In the genomic region with DNA sequence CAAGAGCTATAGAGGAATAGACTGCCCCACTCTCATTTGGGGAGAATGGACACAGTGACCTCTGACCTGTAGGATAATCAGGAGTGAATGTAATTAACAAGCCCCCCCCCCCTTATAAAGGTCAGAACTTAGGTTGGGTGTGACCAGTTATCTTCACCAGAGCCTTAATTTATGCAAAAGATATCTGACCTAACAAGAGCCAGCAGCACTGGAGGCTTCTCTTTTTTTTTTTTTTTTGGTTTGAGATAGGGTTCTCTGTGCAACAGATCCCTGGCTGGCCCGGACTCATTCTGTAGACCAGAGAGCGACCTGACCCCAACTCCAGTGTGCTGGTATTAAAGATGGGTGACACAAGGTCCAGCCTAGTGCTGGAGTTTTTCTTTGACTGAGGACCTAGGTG, we compare ENCODE assay signal across 25 mouse cellular contexts. TPM values are rescaled to one million over a fixed set of nuclear protein-coding genes. Genes with fewer than 3 reads are reported as not detected.
A peak's percentile ranks its signal among the peaks of the same experiment; 100 is the strongest.
DNase-seq lines count a peak whose midpoint lies in the region; ATAC-seq and TF ChIP-seq lines count a peak whose summit lies in the region.
"Had no signal": no experiment of that assay in that cellular context is flagged by ENCODE, and none has a peak within 500 bp of the region (broad histone marks: within the 10 kb centered on the region; RNA-seq: fewer than 3 reads in every experiment).

No protein-coding gene starts in this region.

- no peaks in the 10 kb centered on the region; the same call in none of the 2 replicates for H3K79me2 ChIP-seq in MEL (ENCODE audit: control insufficient read depth, insufficient read depth, low read length, poor library complexity)

- H3K27ac ChIP-seq in forebrain, embryonic 11.5 days (ENCODE audit: low read depth, low read length): no peak overlapping the region
- H3K27ac ChIP-seq in forebrain, postnatal 0 days (ENCODE audit: low read depth, low read length): no peak overlapping the region
- H3K27ac ChIP-seq in ES-Bruce4 (ENCODE audit: insufficient read depth, low read length) (peak overlapping the region; percentile 48; the same call in 1 of the 2 replicates), MEL (ENCODE audit: control insufficient read depth, low read depth, low read length) (peak overlapping the region; percentile 46)
- H3K27ac ChIP-seq: embryonic facial prominence, embryonic 10.5 days; embryonic facial prominence, embryonic 12.5 days; forebrain, embryonic 12.5 days had no signal

- no peak for TF ChIP-seq RAD21 in MEL (IDR thresholded peaks at IDR 0.05; ENCODE audit: low read depth, low read length)

- 100% methylated on average over 2 of the region's 2 CpGs for WGBS in forebrain, embryonic 11.5 days
- 98% methylated on average over 2 of the region's 2 CpGs for WGBS in forebrain, postnatal 0 days

- TF ChIP-seq POLR2A in ES-Bruce4 (IDR thresholded peaks at IDR 0.05; ENCODE audit: insufficient read depth, low read length) (no peak), MEL (IDR thresholded peaks at IDR 0.05; ENCODE audit: control insufficient read depth in 1 of 2, insufficient read depth in 1 of 2, low read depth in 1 of 2, low read length in 2 of 2, poor library complexity in 1 of 2) (no peak; a peak in 1 of 4 replicates)

- peaks cover 40% of the 10 kb centered on the region for H3K36me3 ChIP-seq in forebrain, embryonic 11.5 days (ENCODE audit: control insufficient read depth, insufficient read depth, low read length)
- peaks cover 55% of the 10 kb centered on the region for H3K36me3 ChIP-seq in forebrain, postnatal 0 days (ENCODE audit: insufficient read depth)
- H3K36me3 ChIP-seq in ES-Bruce4 (ENCODE audit: control insufficient read depth, insufficient read depth, low read length, poor library complexity, severe bottlenecking) (peaks cover 56% of the 10 kb centered on the region), MEL (ENCODE audit: control insufficient read depth in 1 of 2, insufficient read depth in 2 of 2, low read length in 2 of 2) (peaks cover 21 to 24% of the 10 kb centered on the region in 2 experiments)

- no peak for TF ChIP-seq EP300 in ES-Bruce4 (IDR thresholded peaks at IDR 0.05; ENCODE audit: insufficient read depth, low read depth, low read length)
- peak; percentile 51 to 56; a peak in 2 of 4 replicates for TF ChIP-seq EP300 in MEL (IDR thresholded peaks at IDR 0.05; ENCODE audit: low read depth in 1 of 2, low read length in 2 of 2)

- no peaks in the 10 kb centered on the region for H3K27me3 ChIP-seq in forebrain, embryonic 11.5 days (ENCODE audit: control insufficient read depth, insufficient read depth, low read length)
- no peaks in the 10 kb centered on the region for H3K27me3 ChIP-seq in forebrain, postnatal 0 days (ENCODE audit: insufficient read depth, low read length)
- H3K27me3 ChIP-seq in ES-Bruce4 (ENCODE audit: control insufficient read depth, insufficient read depth, low read length, poor library complexity, severe bottlenecking) (no peaks in the 10 kb centered on the region), MEL (ENCODE audit: control insufficient read depth in 1 of 2, insufficient read depth in 2 of 2, low read length in 2 of 2) (no peaks in the 10 kb centered on the region)
- H3K27me3 ChIP-seq: CH12.LX; embryonic facial prominence, embryonic 12.5 days; forebrain, embryonic 12.5 days had no signal

- TF ChIP-seq CTCF in forebrain, postnatal 0 days (IDR thresholded peaks at IDR 0.05; ENCODE audit: low read depth): no peak
- TF ChIP-seq CTCF in ES-Bruce4 (IDR thresholded peaks at IDR 0.05; ENCODE audit: low read depth, low read length) (no peak), MEL (IDR thresholded peaks at IDR 0.05 in 2 of 3, conservative IDR thresholded peaks at IDR 0.05 in 1 of 3; ENCODE audit: control insufficient read depth in 1 of 3, insufficient read depth in 1 of 3, low read depth in 2 of 3, low read length in 3 of 3, poor library complexity in 1 of 3, severe bottlenecking in 1 of 3) (no peak)

- H3K4me1 ChIP-seq in forebrain, embryonic 11.5 days (replicated peaks; ENCODE audit: control insufficient read depth, insufficient read depth, low read length): no peaks in the 10 kb centered on the region; the same call in 1 of the 2 replicates
- 0 out of 2 replicates have a peak, but pooled peaks cover 3% of the 10 kb centered on the region for H3K4me1 ChIP-seq in forebrain, postnatal 0 days (ENCODE audit: insufficient read depth)
- H3K4me1 ChIP-seq in ES-Bruce4 (ENCODE audit: control insufficient read depth, insufficient read depth, low read length) (peaks cover 4% of the 10 kb centered on the region), MEL (ENCODE audit: control insufficient read depth in 1 of 2, insufficient read depth in 2 of 2, low read length in 2 of 2) (peaks cover 11 to 18% of the 10 kb centered on the region in 2 experiments)
- H3K4me1 ChIP-seq: embryonic facial prominence, embryonic 12.5 days had no signal

- no peak overlapping the region for H3K4me3 ChIP-seq in forebrain, embryonic 11.5 days (ENCODE audit: low read depth, low read length)
- no peak overlapping the region for H3K4me3 ChIP-seq in forebrain, postnatal 0 days (ENCODE audit: low read depth, low read length)
- H3K4me3 ChIP-seq in ES-Bruce4 (ENCODE audit: low read depth, low read length) (no peak overlapping the region), MEL (ENCODE audit: control insufficient read depth in 1 of 2, insufficient read depth in 1 of 2, low read depth in 2 of 2, low read length in 2 of 2) (no peak overlapping the region)
- H3K4me3 ChIP-seq: embryonic facial prominence, embryonic 10.5 days; embryonic facial prominence, embryonic 12.5 days; forebrain, embryonic 12.5 days had no signal

- H3K9ac ChIP-seq in forebrain, embryonic 11.5 days (ENCODE audit: low read length): no peak overlapping the region
- no peak overlapping the region for H3K9ac ChIP-seq in forebrain, postnatal 0 days
- H3K9ac ChIP-seq in ES-Bruce4 (ENCODE audit: low read depth, poor library complexity, severe bottlenecking) (no peak overlapping the region), MEL (ENCODE audit: control insufficient read depth, low read depth, low read length, poor library complexity, severe bottlenecking) (no peak overlapping the region)
- H3K9ac ChIP-seq: embryonic facial prominence, embryonic 12.5 days; forebrain, embryonic 12.5 days had no signal

- H3K4me2 ChIP-seq in forebrain, embryonic 11.5 days (ENCODE audit: low read depth, low read length, severe bottlenecking): no peak overlapping the region
- no peak overlapping the region for H3K4me2 ChIP-seq in forebrain, postnatal 0 days (ENCODE audit: low read depth)
- H3K4me2 ChIP-seq: embryonic facial prominence, embryonic 12.5 days; forebrain, embryonic 12.5 days had no signal

- ATAC-seq in forebrain, embryonic 11.5 days (replicated peaks; ENCODE audit: low FRiP score): no peak
- no peak for ATAC-seq in forebrain, postnatal 0 days
- no peak for ATAC-seq in activated CD4-positive, CD25-positive, alpha-beta regulatory T cell, adult 4 months
- ATAC-seq: CD4-positive, CD25-positive, alpha-beta regulatory T cell, adult 4 months; forebrain, embryonic 14.5 days; forebrain, embryonic 16.5 days had no signal

- DNase-seq in forebrain, embryonic 11.5 days (ENCODE audit: low spot score): peak; percentile 47
- DNase-seq in forebrain, postnatal 0 days: no peak
- DNase-seq in MEL (ENCODE audit: low read depth, low spot score): peak; percentile 47
- DNase-seq in kidney, adult 8-10 months: no peak
- DNase-seq: adrenal gland, adult 8-10 months; adrenal gland, postnatal 14 days; adrenal gland, postnatal 36 days; B cell, adult 2 months; cerebellum, adult 11-12 months; cerebellum, adult 2 months; cerebellum, adult 9-10 months; cerebellum, postnatal 10 days; cerebellum, postnatal 25 days had no signal

- no peaks in the 10 kb centered on the region for H3K9me3 ChIP-seq in forebrain, embryonic 11.5 days (ENCODE audit: control insufficient read depth, low read length)
- no peaks in the 10 kb centered on the region for H3K9me3 ChIP-seq in forebrain, postnatal 0 days (ENCODE audit: low read length)
- H3K9me3 ChIP-seq in ES-Bruce4 (replicated peaks; ENCODE audit: control insufficient read depth, insufficient read depth, low read length, poor library complexity, severe bottlenecking) (no peaks in the 10 kb centered on the region), MEL (replicated peaks; ENCODE audit: insufficient read depth, low read length) (no peaks in the 10 kb centered on the region; the same call in 1 of the 2 replicates)
- H3K9me3 ChIP-seq: embryonic facial prominence, embryonic 10.5 days; embryonic facial prominence, embryonic 12.5 days; forebrain, embryonic 12.5 days; G1E had no signal

RNA-seq across cellular contexts. Expression of gene Itfg2, which starts 4.6 kb away (rescaled TPM):
- polyA plus RNA-seq in forebrain, embryonic 11.5 days (2014; fragmentation: Nextera tagmentation; extraction: Ambion mirVana): 34.6 and 35.3 TPM in 2 replicates
- total RNA-seq in forebrain, postnatal 0 days (2014; rRNA removed): 25.3 and 57.6 TPM in 2 replicates
- 28.1 and 33.7 TPM in 2 replicates for polyA plus RNA-seq in forebrain, postnatal 0 days (2015; fragmentation: Nextera tagmentation; extraction: Ambion mirVana)
- polyA plus RNA-seq in ES-Bruce4 (2011; ENCODE audit: insufficient read depth, insufficient read length, low read depth, missing spikeins): 16.3 and 21.6 TPM in 2 replicates
- 16.6 and 17.8 TPM in 2 replicates for total RNA-seq in MEL (2012; rRNA removed)
- polyA plus RNA-seq in MEL (2012; ENCODE audit: insufficient read depth in 1 of 2, insufficient read length in 2 of 2, low read depth in 1 of 2, low replicate concordance in 2 of 2, missing spikeins in 1 of 2): 10 to 100 TPM in 1 of 2 experiments, not detected in 1; 44.8 TPM
- polyA plus RNA-seq in activated CD4-positive, CD25-positive, alpha-beta regulatory T cell, adult 4 months (2017; shearing (Covaris generic)): 10 to 100 TPM; 17.6 to 20.6 TPM

RNA-seq across cellular contexts. Expression of gene Fkbp4, which starts 9.2 kb away (rescaled TPM):
- polyA plus RNA-seq in forebrain, embryonic 11.5 days (2014; fragmentation: Nextera tagmentation; extraction: Ambion mirVana): 601 and 640 TPM in 2 replicates
- 201 and 235 TPM in 2 replicates for total RNA-seq in forebrain, postnatal 0 days (2014; rRNA removed)
- 253 and 276 TPM in 2 replicates for polyA plus RNA-seq in forebrain, postnatal 0 days (2015; fragmentation: Nextera tagmentation; extraction: Ambion mirVana)
- 411 and 413 TPM in 2 replicates for polyA plus RNA-seq in ES-Bruce4 (2011; ENCODE audit: insufficient read depth, insufficient read length, low read depth, missing spikeins)
- total RNA-seq in MEL (2012; rRNA removed): 332 and 333 TPM in 2 replicates
- 100 to 1,000 TPM; 426 to 934 TPM for polyA plus RNA-seq in MEL (2012; ENCODE audit: insufficient read depth in 1 of 2, insufficient read length in 2 of 2, low read depth in 1 of 2, low replicate concordance in 2 of 2, missing spikeins in 1 of 2)
- polyA plus RNA-seq in activated CD4-positive, CD25-positive, alpha-beta regulatory T cell, adult 4 months (2017; shearing (Covaris generic)): 10 to 100 TPM; 47.6 to 76.7 TPM

RNA-seq across cellular contexts. Expression of gene Nrip2, which starts 30.2 kb away (rescaled TPM):
- polyA plus RNA-seq in forebrain, embryonic 11.5 days (2014; fragmentation: Nextera tagmentation; extraction: Ambion mirVana): 2.7 and 3.8 TPM in 2 replicates
- total RNA-seq in forebrain, postnatal 0 days (2014; rRNA removed): 7.1 and 8.5 TPM in 2 replicates
- 5.5 and 7.4 TPM in 2 replicates for polyA plus RNA-seq in forebrain, postnatal 0 days (2015; fragmentation: Nextera tagmentation; extraction: Ambion mirVana)
- polyA plus RNA-seq in ES-Bruce4 (2011; ENCODE audit: insufficient read depth, insufficient read length, low read depth, missing spikeins): not detected in 2 replicates
- total RNA-seq in MEL (2012; rRNA removed): 0.04 TPM in 1 of 2 replicates, not detected in the other
- under 1 TPM in 1 of 2 experiments, not detected in 1; 0.86 TPM for polyA plus RNA-seq in MEL (2012; ENCODE audit: insufficient read depth in 1 of 2, insufficient read length in 2 of 2, low read depth in 1 of 2, low replicate concordance in 2 of 2, missing spikeins in 1 of 2)
- polyA plus RNA-seq in activated CD4-positive, CD25-positive, alpha-beta regulatory T cell, adult 4 months (2017; shearing (Covaris generic)): 1 to 10 TPM; 2.9 to 3.6 TPM
- polyA plus RNA-seq: G1E had no signal

RNA-seq across cellular contexts. Expression of gene Gm44596, which starts 54.0 kb away (rescaled TPM):
- not detected in 2 replicates for polyA plus RNA-seq in forebrain, embryonic 11.5 days (2014; fragmentation: Nextera tagmentation; extraction: Ambion mirVana)
- total RNA-seq in forebrain, postnatal 0 days (2014; rRNA removed): not detected in 2 replicates
- polyA plus RNA-seq in forebrain, postnatal 0 days (2015; fragmentation: Nextera tagmentation; extraction: Ambion mirVana): not detected in 2 replicates
- polyA plus RNA-seq in ES-Bruce4 (2011; ENCODE audit: insufficient read depth, insufficient read length, low read depth, missing spikeins) (not detected in 2 replicates), MEL (2012; ENCODE audit: insufficient read depth in 1 of 2, insufficient read length in 2 of 2, low read depth in 1 of 2, low replicate concordance in 2 of 2, missing spikeins in 1 of 2) (not detected)
- total RNA-seq in MEL (2012; rRNA removed): not detected in 2 replicates
- polyA plus RNA-seq in activated CD4-positive, CD25-positive, alpha-beta regulatory T cell, adult 4 months (2017; shearing (Covaris generic)): not detected
- total RNA-seq: adrenal gland, adult 18-20 months; adrenal gland, adult 8-10 months; adrenal gland, postnatal 14 days; adrenal gland, postnatal 36 days; CH12.LX; G1E had no signal
- polyA plus RNA-seq: CD4-positive, CD25-positive, alpha-beta regulatory T cell, adult 4 months; cerebellum, adult 2 months; embryonic facial prominence, embryonic 10.5 days; embryonic facial prominence, embryonic 12.5 days; embryonic facial prominence, embryonic 14.5 days; forebrain, embryonic 12.5 days; forebrain, embryonic 14.5 days; forebrain, embryonic 16.5 days; G1E had no signal

RNA-seq across cellular contexts. Expression of gene Tex52, which starts 54.0 kb away (rescaled TPM):
- polyA plus RNA-seq in forebrain, embryonic 11.5 days (2014; fragmentation: Nextera tagmentation; extraction: Ambion mirVana): 0.51 and 0.84 TPM in 2 replicates
- total RNA-seq in forebrain, postnatal 0 days (2014; rRNA removed): 0.15 TPM in 1 of 2 replicates, not detected in the other
- polyA plus RNA-seq in forebrain, postnatal 0 days (2015; fragmentation: Nextera tagmentation; extraction: Ambion mirVana): 0.30 and 0.58 TPM in 2 replicates
- polyA plus RNA-seq in ES-Bruce4 (2011; ENCODE audit: insufficient read depth, insufficient read length, low read depth, missing spikeins): not detected in 2 replicates
- not detected in 2 replicates for total RNA-seq in MEL (2012; rRNA removed)
- under 1 TPM in 1 of 2 experiments, not detected in 1; 0.07 TPM for polyA plus RNA-seq in MEL (2012; ENCODE audit: insufficient read depth in 1 of 2, insufficient read length in 2 of 2, low read depth in 1 of 2, low replicate concordance in 2 of 2, missing spikeins in 1 of 2)
- not detected for polyA plus RNA-seq in activated CD4-positive, CD25-positive, alpha-beta regulatory T cell, adult 4 months (2017; shearing (Covaris generic))
- total RNA-seq: adrenal gland, adult 18-20 months; adrenal gland, adult 8-10 months; adrenal gland, postnatal 14 days; adrenal gland, postnatal 36 days; CH12.LX had no signal
- polyA plus RNA-seq: CD4-positive, CD25-positive, alpha-beta regulatory T cell, adult 4 months; G1E had no signal

Comparison
In these comparisons a context has a peak if more than half of its experiments do, and no peak if none do; other contexts are left out.
1. DNase-seq: peak in forebrain, embryonic 11.5 days (single experiment) and MEL (single experiment); none in forebrain, postnatal 0 days (single experiment) and kidney, adult 8-10 months (0 of 2).
2. H3K27ac ChIP-seq: peak in ES-Bruce4 (single experiment) and MEL (single experiment); none in forebrain, embryonic 11.5 days (single experiment) and forebrain, postnatal 0 days (single experiment).